Mouse (Mus musculus) testis, adult 2 months (tissue): ENCODE results near the gene Mrpl52.

ENCODE experiments used
- CTCF ChIP-seq: fragments of 200-500 bp; IDR thresholded peaks from 2 replicates; pipeline ENCODE4 v1.5.1; 2012; ENCODE audit warnings: low read depth, mild to moderate bottlenecking, inconsistent platforms, low read length, moderate library complexity; ENCODE audit not compliant: control insufficient read depth, insufficient read depth, insufficient replicate concordance
- POLR2A ChIP-seq: fragments of 200-500 bp; IDR thresholded peaks from 2 replicates; pipeline ENCODE4 v1.6.1; 2012; ENCODE audit warnings: low read depth, mild to moderate bottlenecking, inconsistent platforms, low read length, moderate library complexity; ENCODE audit not compliant: control insufficient read depth

DNA sequence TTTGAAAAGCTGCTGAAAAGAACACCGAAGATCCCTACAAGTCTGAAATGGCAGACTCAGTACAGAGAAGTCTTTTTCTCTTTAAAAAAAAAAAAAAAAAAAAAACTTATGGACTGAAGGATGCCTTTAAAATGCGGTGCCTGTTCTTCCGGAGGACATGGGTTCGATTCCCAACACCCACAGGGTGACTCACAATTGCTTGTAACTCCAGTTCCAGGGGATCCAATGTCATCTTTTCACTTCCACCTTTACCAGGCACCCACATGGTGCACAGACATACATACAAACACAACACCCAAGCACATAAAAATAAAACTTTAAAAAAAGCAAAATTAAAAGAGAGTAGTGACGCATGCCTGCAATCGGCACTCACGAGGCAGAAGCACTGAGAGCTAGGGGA lies 987 bp downstream of the Mrpl52 start:
- TF ChIP-seq CTCF (no peak), POLR2A (no peak)
